Mouse (Mus musculus) cerebellum, postnatal 14 days (tissue): Measurements from ENCODE around the gene Mfsd7a.
"Not testable (repeated sequence)": the region's sequence is repeated elsewhere in the genome, so short reads cannot be mapped to it uniquely, and the experiment has no call there.

ENCODE experiments used
- DNase-seq, 2 experiments: peaks; one replicate each; pipeline ENCODE4 v3.0.0; 2021; ENCODE audit warnings: mixed read lengths in 2 of 2

The Mfsd7a gene

DNA sequence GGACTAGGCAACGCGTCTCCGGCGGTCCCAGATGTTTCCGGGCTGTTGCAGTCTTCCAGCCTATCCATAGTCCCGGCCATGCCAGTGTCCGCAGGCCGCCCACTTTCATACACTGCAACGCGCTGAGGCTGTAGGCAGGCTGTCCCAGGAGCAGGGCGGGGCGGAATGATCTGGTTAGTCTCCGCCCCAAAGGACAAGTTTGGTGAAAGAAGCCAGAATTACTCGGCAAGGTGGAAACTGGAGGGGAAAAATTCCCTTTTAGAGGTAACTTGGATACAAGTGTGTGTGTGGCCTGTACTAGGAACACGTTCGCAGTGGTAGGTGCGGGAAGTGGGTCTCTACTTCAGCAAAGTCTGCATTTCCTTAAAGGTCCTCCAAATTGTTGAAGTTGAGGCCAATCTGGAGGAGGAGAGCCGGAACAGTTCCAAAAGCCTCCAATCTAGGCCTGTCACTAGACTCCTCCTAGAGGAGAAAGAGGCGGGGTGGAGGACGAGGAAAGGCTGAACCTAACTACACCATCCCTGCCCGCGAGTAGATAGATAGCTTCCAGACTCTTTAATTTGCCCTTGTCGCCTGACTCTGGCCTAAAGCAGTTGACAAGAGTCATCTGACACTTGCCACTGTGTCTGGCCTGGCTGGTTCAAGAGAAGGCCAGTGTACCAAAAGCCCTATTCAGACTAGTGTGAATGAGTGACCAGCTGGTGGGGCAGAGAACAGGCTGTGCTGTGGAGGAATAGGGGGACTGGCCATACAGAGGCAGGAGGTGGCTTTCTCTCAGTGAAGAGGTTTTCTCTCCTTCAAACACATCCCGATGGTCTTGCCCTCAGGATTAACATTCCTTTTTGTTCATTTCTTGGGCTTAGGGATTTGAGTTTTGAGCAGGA, at the start of gene Mfsd7a:
TSS of gene Mfsd7a (minus strand) at position 107 of the 884 bp plus-strand sequence.
- peak in 1 of 2 experiments; percentile 22 for DNase-seq

DNA sequence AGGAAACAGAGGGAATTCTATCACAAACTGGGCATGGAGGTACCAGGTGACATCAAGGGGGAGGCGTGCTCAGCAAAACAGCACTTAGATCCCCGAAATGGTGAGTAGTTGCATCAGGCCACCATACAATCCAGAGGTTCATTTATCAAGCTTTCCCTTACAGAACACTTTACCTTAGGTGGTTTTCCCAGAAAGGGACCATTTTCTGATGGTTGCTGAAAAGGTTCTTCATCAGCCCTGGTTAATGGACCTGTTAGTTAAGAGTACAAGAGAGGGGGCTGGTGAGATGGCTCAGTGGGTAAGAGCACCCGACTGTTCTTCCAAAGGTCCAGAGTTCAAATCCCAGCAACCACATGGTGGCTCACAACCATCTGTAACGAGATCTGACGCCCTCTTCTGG, 37.5 kb upstream of the Mfsd7a start:
- DNase-seq, result not testable (repeated sequence)

DNA sequence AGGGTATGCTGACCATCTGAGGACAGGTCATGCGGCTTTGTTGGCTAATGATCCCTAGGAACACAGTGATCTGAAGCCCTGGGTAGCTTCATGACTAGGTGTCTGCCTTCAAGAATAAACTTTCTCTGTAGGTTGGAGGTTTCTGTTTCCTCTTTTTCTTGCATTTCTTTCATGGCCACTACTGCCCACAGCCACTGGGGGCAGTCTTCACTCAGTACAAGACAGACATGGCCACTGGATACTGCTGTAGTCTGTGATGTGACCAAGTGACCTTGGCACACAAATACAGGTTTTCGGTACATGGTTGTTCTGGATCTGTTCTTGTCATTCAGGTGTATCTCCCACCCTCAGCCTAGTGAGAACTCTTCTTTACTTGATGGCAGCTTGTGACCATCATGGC, 36.5 kb upstream of the Mfsd7a start:
- DNase-seq, result peak; percentile 68 to 72

DNA sequence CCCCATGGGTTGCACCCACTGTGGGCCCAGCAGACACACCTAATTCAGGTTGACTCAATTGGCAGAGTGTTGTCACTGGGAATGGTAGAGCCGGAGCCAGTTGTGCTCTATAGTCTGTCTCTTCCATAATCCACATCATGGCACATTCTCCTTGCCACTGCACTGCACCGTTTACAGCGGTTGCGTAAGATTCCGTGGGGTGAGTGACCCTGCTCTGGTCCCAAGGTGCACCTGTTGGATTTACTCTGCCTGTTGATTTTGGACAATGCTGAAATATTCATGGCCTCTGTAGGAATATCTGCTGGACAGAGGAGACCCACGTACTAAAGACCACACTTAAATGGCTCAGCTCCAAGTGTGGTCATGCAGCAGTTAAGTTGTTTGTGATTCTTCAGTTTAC, 34.3 kb upstream of the Mfsd7a start:
- DNase-seq, result no peak

DNA sequence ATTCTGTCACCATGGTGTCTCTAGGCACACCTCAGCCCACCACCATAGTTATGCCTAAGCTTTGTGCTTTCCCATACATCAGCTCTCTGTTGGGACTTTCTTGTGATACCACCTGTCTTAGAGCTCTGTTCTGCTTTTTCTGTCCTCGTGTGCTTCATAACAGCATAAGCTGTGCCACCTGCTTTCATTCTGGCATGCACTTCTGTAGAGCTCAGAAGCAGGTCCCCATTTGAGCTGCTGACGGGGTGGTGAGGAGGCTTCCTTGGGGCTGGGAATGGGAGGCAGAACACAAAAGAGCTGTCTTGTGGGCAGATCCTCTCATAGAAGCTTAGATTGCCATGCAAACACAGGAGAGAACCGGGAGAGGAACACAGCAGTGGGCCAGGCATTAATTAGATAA, 27.3 kb upstream of the Mfsd7a start:
- no peak for DNase-seq

DNA sequence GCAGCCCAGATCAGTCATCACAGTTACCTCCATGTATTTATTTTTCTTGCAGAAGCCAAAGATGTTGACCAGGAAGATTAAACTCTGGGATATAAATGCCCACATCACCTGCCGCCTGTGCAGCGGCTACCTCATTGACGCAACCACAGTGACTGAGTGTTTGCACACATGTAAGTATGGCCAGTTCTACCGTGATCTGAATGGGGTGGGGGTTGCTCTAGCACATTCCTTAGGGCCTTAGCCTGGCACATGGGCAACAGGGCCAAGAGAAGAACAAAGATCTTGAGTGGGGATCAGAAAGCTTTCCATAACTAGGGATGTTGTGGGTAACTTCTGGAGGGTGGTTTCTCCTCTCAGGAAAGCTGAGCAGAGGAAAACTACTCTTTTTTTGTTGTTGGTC, 25.0 kb upstream of the Mfsd7a start:
- DNase-seq, result no peak

DNA sequence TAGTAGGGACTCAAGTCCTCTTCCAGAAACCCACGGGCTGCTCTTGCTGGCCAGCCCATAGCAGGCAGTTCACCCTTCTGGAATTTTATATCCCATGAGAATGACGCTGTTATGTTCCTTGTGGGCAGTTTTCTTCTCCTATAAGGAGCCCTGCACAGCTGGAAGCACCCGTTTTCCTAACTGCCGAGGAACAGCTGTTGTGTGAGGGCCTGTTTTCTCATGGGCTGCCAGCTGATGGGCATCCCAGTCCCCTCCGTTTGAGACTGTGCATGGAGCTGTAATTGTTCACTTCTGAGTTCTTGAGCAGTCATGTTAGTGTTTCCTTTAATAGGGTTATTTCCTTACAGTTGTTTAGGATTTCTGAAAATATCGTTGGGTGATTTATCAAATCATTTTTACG, 20.9 kb upstream of the Mfsd7a start:
- DNase-seq, result no peak

DNA sequence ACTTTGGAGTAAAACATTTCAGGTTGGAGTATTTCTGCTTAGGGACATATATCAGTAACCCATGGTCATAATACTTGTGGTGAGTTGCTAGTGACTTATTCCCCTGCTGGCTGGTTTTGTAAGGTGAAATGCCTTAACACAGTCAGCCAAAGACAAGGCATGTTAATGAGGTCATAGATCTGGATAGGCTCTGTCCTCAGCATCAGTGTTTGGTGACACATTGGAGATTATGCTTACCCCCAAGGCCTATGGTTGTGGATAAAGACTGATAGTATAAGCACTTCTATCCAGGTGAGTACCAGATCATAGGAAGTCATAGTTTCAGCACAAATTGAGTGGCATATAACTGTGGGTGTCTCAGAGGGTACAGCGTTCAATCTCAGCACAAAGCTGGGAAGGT, 18.0 kb upstream of the Mfsd7a start:
- DNase-seq, result no peak

DNA sequence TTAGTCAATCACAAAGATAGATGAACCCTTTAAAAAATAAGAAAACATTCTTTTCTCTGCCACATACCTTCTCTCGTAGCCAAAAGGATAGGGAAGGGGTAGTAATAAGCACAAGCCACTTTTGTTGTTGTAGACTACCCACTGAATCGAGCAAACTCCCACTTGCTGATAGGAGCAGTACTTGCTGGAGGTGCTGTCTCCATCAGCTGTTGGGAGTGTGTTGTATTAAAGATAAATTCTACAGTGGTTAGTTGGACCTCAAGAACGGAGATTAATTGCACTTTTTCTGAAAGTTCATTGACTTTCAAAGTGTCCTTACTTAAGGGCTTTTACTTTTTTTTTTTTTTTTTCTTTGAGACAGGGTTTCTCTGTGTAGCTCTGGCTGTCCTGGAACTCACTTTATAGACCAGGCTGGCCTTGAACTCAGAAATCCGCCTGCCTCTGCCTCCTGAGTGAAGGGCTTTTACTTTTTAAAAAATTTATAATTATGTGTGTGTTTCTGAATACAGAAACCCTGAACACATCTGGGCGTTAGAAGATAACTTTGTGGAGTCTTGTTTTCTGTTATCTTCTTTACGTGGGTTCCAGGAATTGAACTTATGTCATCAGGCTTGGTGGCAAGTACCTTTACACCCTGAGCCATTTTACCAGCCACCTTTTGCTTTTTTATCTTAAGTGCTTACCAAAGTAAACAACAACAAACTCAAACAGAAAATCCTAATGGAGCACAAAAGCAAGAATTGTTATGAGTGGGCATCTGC, 16.6 kb upstream of the Mfsd7a start:
- DNase-seq, result no peak

DNA sequence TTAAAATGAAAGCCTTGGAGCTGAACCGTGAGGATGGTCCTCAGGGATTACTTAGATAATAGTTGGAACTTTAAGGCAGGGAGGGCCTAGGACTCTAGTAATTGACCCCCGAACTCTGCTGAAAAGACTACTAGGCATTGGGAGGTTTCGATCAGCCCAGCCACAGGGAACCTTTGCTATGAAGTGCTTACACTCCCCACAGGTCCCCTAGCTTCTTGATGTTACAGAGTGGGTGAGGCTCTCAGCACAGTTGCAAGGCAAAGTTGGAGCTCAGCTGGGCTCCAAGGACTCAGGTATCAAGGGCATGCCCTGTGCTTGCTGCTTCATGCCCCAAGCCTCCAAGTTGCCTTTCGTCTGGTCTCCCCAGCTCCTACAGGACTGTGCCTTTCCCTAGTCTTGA, 13.8 kb upstream of the Mfsd7a start:
- DNase-seq, result no peak

DNA sequence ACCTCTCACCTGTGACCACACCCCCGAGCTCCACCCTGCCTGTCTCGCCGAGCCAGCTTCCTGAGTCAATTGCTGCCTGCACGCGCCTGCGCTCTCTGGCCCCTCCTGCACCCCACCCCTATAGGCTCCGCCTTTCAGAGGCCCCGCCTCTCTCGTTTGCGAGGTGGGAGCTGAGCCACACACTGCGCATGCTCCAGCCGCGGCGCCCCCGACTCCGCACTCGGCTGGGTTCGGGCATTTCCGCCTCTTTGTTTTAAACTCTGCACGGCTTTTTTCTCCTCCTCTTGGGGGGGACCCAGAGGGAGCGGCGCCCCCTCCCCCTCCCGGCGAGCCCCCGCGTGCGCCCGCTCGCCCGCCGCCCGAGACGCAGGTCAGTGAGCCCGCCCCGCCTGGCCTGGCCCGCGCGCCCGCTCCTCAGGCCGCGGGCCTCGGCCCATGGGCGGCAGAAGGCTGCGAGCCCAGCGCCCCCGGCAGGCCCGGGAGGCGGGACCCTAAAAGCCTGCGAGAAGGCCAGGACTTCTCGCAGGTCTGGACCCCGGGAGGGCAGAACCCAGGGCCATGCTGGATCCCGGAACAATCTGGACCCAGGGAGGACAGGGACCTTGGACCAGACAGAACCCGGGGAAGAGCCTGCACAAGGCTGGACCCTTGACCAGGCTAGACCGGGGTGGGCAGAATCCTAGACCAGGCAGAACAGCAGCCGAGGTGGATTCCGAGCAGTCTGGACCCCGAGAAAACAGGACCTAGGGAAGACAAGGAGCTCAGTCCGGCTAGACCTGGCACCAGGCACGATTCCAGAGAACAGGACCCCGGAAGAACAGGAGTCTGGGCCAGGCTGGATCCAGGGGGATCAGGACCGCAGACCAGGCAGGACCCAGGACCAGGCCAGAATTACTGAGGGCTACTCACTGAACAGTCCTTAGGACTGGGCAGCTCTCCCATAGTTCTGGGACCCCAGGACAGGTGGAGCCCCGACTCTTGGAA, 12.7 kb upstream of the Mfsd7a start, which contains the start of gene Pcgf3:
TSS of gene Pcgf3 (plus strand) at position 151 of the 984 bp plus-strand sequence.
- peak; percentile 98 to 99 for DNase-seq

DNA sequence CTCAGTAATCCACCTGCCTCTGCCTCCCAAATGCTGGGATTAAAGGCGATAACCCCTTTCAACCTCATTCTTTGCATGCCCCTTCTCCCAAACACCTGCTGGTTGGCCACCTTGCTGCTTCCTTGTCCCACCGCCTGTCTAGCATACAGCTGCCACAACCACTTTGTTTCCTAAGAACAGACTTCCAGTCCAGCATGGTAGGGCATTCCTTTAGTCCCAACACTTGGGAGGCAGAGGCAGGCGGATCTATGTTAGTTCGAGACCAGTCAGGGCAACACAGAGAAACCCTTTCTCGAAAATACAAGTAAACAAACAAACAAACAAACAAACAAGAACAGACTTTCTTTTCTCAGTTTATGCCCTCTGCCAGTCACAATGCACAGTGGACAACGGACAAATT, 11.8 kb upstream of the Mfsd7a start:
- peak; percentile 10 to 15 for DNase-seq

DNA sequence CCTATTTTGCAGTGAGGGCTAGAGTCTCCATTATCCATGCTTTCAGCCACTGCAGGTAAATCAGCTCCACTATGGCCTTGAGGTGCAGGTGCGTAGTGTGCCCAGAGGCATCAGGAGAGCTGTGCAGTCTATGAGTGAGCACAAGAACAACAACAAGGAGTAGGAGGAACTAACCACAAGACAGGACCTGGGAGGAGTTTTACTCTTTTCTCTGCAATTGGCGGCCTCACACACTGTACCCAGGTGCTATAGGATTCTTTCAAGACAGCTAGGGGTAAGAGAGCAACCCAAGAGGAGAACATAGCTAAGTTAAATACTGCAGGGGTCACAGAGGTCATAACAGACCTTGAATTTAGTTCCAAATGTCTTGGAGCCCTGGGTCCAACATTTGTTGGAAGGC, 10.0 kb upstream of the Mfsd7a start:
- no peak for DNase-seq

DNA sequence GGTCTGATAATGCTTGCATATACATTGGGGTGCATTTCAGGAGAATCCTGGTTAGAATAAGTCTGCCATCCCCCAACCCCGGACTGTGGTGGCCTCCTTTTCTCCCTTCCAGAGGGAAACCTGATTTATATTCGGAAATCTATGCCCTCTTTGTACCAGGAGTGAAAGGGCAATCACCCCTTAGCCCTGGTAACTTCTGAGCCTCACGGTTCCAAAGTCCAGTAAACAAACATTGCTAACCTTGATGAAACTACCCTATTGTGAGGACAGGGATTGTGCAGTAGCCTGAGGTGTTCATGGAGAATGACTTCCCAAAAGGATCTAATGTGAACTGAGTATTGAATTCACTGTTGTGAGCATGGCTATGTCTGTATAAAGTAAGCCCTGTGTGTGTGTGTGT, 5.4 kb upstream of the Mfsd7a start:
- no peak for DNase-seq

DNA sequence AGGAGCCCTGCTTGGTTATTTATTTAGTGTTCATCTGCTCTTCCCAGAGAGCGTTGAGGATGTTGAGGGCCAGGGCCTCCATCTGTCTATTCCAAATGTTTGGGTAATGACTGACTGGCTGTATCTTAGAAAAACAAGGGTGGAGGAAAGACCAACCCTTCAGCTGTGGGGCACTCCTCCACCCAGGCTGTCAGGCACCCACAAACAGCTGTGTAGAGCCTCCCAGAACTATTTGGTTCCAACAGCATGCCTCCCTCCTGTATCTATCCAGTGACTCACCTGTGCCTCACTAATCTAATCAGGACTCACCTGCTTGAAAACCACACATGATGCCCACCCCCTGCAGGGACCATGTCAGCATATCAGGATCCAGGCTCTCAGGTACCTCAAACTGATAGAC, 3.7 kb upstream of the Mfsd7a start:
- DNase-seq, result no peak

DNA sequence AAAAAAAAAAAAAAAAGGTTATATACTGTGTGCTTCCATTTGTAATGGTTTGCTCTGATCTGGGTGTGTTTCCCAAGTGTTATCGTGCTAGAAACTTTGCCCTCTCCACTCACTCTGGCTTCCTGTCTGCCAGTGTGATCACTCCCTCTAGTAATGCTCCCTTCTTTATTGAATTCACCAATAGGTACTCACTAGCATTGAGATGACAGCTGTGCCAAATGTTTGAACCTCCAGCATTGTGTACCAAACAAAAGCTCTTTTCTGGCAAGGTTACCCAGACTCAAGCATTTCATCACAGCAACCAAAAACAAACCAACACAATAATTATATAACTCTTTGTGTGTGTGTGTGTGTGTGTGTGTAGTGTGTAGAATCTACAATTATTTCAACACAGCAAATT, 2.9 kb upstream of the Mfsd7a start:
- DNase-seq, result no peak

DNA sequence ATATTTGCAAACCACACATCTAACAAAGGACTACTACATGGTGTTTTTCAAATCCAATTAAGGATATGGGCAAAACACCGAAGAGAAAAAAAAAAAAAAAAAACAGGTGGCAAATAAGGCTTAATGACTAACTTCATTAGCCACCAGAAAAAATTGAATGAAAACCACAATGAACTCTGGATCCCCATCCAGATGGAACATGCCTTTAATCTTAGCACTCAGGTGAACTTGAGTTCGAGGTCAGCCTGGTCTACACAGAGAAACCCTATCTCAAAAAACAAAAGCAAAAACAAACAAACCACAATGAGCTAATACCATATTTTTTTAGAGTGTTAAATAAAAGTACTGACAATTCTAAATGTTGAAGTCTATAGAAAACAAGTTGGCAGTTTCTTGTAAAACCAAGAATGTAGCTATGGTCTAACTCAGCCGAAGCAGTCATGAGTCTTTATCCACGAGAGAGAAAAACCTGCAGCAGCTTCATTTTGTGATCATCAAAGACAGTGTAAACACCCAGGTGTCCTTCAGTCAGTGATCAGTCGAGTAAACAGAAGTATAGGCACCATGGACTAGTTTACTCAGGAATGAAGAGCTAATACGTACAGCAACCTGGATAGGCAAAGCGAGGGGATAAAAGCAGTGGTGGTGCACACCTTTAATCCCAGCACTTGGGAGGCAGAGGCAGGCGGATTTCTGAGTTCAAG, 2.3 kb upstream of the Mfsd7a start:
- no peak for DNase-seq

DNA sequence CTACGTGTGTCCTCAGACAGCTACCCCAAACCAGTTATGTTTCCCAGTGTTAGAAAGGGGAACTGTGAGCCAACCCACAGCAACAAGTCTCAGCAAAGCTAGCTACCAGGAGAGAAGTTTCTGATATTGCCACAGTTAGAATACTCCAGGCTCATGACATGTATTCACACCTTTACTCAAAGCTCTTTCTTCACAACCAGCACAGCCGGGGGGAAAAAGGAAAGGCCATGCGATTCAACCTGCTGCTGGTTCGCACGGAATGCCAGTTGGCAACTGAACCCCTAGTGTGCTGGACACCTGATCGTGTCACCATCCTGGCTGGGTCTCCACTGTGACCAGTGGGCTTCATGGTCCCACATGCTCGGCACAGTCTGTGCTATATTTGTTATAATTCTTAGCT, 834 bp downstream of the Mfsd7a start:
- no peak for DNase-seq

DNA sequence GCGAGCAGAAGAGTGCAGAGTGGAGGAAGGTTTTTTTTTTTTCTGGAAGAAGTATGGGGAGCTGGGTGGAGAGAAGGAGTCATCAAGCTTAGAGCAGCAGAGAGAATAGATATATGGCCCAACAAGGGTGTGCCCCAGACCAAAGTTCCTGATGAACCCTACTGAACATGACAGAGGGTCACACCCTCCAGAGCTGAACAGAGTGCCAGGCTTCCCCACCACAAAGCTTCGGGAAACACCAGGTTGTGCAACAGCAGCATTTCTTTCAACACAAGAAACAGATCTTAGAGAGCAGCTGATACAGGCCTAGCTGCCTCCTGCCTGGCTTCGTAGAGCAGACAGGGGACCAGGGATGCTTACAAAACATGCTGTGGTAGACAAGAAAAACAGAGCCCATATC, 1.7 kb downstream of the Mfsd7a start:
- no peak for DNase-seq

DNA sequence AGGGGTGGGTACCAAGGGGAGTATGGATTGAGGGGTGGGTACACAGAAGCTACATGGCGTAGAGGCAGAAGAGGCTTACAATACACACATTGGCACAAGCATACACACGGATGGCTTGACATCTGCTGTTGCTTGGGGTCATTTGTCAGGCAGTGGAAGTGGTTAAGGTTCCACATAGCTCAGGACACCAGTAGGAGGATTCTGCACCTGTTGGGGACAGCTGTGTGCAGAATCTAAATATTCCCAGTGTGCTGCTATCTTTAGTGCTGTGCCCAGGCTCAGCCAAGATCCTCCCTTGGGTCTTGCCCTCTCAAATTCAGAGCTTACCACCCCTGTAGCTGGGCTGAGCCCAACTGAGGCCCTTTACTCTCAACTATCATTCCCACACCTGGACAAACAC, 12.6 kb downstream of the Mfsd7a start:
- DNase-seq, result no peak

DNA sequence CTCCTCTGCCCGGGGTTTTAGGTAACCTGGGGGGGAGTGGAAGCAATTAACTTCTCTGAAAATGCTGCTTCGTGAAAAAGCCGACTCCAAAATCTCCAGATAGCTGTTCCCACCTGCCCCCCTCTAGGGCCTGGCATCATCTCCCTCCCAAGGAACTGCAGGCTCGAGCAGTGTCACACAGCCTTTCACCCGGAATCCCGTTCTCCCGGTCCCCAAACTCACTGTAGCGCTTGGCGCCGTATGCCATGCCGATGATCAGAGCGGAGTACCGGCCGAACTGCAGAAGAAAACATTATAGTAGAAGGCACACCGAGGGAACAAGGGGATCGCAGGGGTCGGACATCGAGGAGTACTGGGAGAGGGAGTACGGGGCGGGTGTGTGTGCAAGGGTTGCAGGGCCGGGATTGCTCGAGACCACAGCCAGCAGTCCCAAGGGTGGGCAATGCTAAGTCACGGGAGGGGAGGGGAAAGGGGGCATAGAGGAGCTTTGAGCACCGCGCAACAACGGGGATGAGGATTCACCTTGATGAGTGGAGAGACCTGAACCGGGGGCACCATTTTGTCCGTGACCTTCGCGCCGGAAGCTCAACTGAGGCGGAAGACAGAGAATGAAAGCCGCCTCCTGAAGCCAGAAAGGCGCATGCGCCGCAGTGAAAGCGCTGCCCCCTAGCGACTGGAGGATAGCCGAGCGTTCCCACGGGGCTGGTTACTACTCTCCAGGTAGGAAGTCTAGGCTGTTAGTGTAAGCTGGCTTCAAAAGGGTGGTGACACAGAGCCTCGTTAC, 14.7 kb downstream of the Mfsd7a start, which contains the start of gene Atp5k:
TSS of gene Atp5k (minus strand) at position 645 of the 784 bp plus-strand sequence.
- DNase-seq, result peak; percentile 96 to 97
